In genomic region chr16:50306727-50307126, GRCm38 (mm10) we compare ENCODE assay signal across 12 mouse cellular contexts.
DNase-seq lines count a peak whose midpoint lies in the region; ATAC-seq and TF ChIP-seq lines count a peak whose summit lies in the region.
"Had no signal": no experiment of that assay in that cellular context is flagged by ENCODE, and none has a peak within 500 bp of the region (broad histone marks: within the 10 kb centered on the region; RNA-seq: fewer than 3 reads in every experiment).

No protein-coding gene starts in this region.

- H3K4me1 ChIP-seq in heart, postnatal 0 days (ENCODE audit: control insufficient read depth, insufficient read depth): peaks cover 9% of the 10 kb centered on the region; the same call in 1 of the 2 replicates

- no peak overlapping the region for H3K27ac ChIP-seq in heart, postnatal 0 days (ENCODE audit: low read depth)

- no peak overlapping the region for H3K4me2 ChIP-seq in heart, postnatal 0 days (ENCODE audit: low read depth, low read length)

- TF ChIP-seq EP300 in heart, postnatal 0 days (IDR thresholded peaks at IDR 0.05; ENCODE audit: low read depth): no peak

- no peak overlapping the region for H3K4me3 ChIP-seq in heart, postnatal 0 days (ENCODE audit: low read depth, low read length)

- no peaks in the 10 kb centered on the region for H3K27me3 ChIP-seq in heart, postnatal 0 days (ENCODE audit: control insufficient read depth, insufficient read depth, low read length)

- intact Hi-C loops in heart, postnatal 10 days (cut with DNase I): loop anchor here (5.0 to 10.0 kb wide), 5 partner anchors 49 to 1142 kb away; no protein-coding TSS in a partner anchor

- no peaks in the 10 kb centered on the region for H3K36me3 ChIP-seq in heart, postnatal 0 days (replicated peaks; ENCODE audit: control insufficient read depth, insufficient read depth, low read length)

- no peak overlapping the region for H3K9ac ChIP-seq in heart, postnatal 0 days (replicated peaks; ENCODE audit: low read depth, low read length)

- no peak for ATAC-seq in heart, postnatal 0 days (ENCODE audit: insufficient read depth, low read depth)
- peak; percentile 55 for ATAC-seq in inflammation-experienced regulatory T-cells, adult 6 months

- peak; percentile 52 for DNase-seq in heart, postnatal 0 days (ENCODE audit: low spot score)
- DNase-seq in heart, postnatal 10 days: no peak
- peak; percentile 77 for DNase-seq in 3T3-L1 (ENCODE audit: low read depth, low spot score)
- peak; percentile 54 for DNase-seq in MN1 (ENCODE audit: low spot score)
- DNase-seq in urinary bladder, postnatal 4 days (ENCODE audit: low spot score in 2 of 2): no peak
- DNase-seq in ovary, postnatal 36 days (ENCODE audit: low spot score): no peak
- DNase-seq in thymus, postnatal 36 days: no peak
- DNase-seq: cerebellum, adult 8-10 months; gastrocnemius, postnatal 14 days; kidney, postnatal 10 days; lung, adult 18-20 months had no signal

- peak; percentile 53 for TF ChIP-seq CTCF in heart, postnatal 0 days (IDR thresholded peaks at IDR 0.05; ENCODE audit: low read depth)

- H3K9me3 ChIP-seq in heart, postnatal 0 days (replicated peaks; ENCODE audit: control insufficient read depth, low read length): no peaks in the 10 kb centered on the region

Comparison
In these comparisons a context has a peak if more than half of its experiments do, and no peak if none do; other contexts are left out.
1. DNase-seq: peak in heart, postnatal 0 days (single experiment), 3T3-L1 (single experiment) and MN1 (single experiment); none in heart, postnatal 10 days (0 of 2), urinary bladder, postnatal 4 days (0 of 2), ovary, postnatal 36 days (single experiment) and thymus, postnatal 36 days (0 of 2).